Mouse (Mus musculus) heart, postnatal 14 days (tissue): ENCODE results near the gene Rhbdl1. TPM values are rescaled to one million over a fixed set of nuclear protein-coding genes. Genes with fewer than 3 reads are reported as not detected.
"Not testable (repeated sequence)": the region's sequence is repeated elsewhere in the genome, so short reads cannot be mapped to it uniquely, and the experiment has no call there.

Source experiments
- DNase-seq, 2 experiments: peaks; one replicate each; pipeline ENCODE4 v3.0.0; 2021 to 2022
- intact Hi-C: fragments of 180-260 bp; cut with DNase I; formaldehyde crosslinking; loops from one replicate; pipeline ENCODE4 v1.15.1; 2025
- total RNA-seq, 2 experiments: library from RNA; stranded (reverse); gene quantifications; 2 replicates each; pipeline ENCODE4 v1.2.3; 2021

Rhbdl1 gene
- total RNA-seq, 2 experiments from 2014 or later, result 2.5 to 3.1 TPM

GRCm38 (mm10) chr17:25829558-25830017 lies 7.5 kb downstream of the Rhbdl1 start:
- intact Hi-C loops, result no loop called here

GRCm38 (mm10) chr17:25828712-25829557 lies 8.2 kb downstream of the Rhbdl1 start, which contains the start of gene Jmjd8:
Gene Jmjd8, plus strand, starts transcription at chr17:25828867.
- intact Hi-C loops, result no loop called here

More at GRCm38 (mm10) chr17:25829558-25830017, 7.5 kb downstream of the Rhbdl1 start:
- DNase-seq, result no peak

GRCm38 (mm10) chr17:25828223-25828594 lies 8.9 kb downstream of the Rhbdl1 start:
- intact Hi-C loops, result no loop called here
- DNase-seq, result no peak

More at GRCm38 (mm10) chr17:25828712-25829557, 8.2 kb downstream of the Rhbdl1 start, which contains the start of gene Jmjd8:
- DNase-seq, result peak; percentile 74 to 79

GRCm38 (mm10) chr17:25827546-25828222 lies 9.4 kb downstream of the Rhbdl1 start:
- no peak for DNase-seq
- intact Hi-C loops, result no loop called here

- intact Hi-C loops, result no loop called here
- DNase-seq, result no peak
Measured at GRCm38 (mm10) chr17:25827011-25827410, 10.1 kb downstream of the Rhbdl1 start.

GRCm38 (mm10) chr17:25825984-25826570 lies 11.0 kb downstream of the Rhbdl1 start:
- no peak for DNase-seq
- intact Hi-C loops, result no loop called here

GRCm38 (mm10) chr17:25825311-25825710 lies 11.8 kb downstream of the Rhbdl1 start:
- DNase-seq, result no peak

GRCm38 (mm10) chr17:25824362-25825142 lies 12.5 kb downstream of the Rhbdl1 start:
- no peak for DNase-seq
- intact Hi-C loops, result no loop called here

More at GRCm38 (mm10) chr17:25825311-25825710, 11.8 kb downstream of the Rhbdl1 start:
- intact Hi-C loops, result no loop called here

GRCm38 (mm10) chr17:25823452-25823851 lies 13.6 kb downstream of the Rhbdl1 start, which contains the start of gene Wdr24:
Gene Wdr24, plus strand, starts transcription at chr17:25823627.
- DNase-seq, result peak; percentile 73 to 83
- intact Hi-C loops, result no loop called here

- intact Hi-C loops, result no loop called here
- no peak for DNase-seq
Measured at GRCm38 (mm10) chr17:25818851-25819780, 18.0 kb downstream of the Rhbdl1 start.

GRCm38 (mm10) chr17:25817662-25818061 lies 19.4 kb downstream of the Rhbdl1 start:
- intact Hi-C loops, result no loop called here
- no peak for DNase-seq

- intact Hi-C loops, result no loop called here
- DNase-seq, result peak; percentile 88 to 94
Measured at GRCm38 (mm10) chr17:25813471-25813870, 23.6 kb downstream of the Rhbdl1 start.

- intact Hi-C loops, result no loop called here
- no peak for DNase-seq
Measured at GRCm38 (mm10) chr17:25810890-25811289, 26.2 kb downstream of the Rhbdl1 start.

GRCm38 (mm10) chr17:25809606-25810340 lies 27.3 kb downstream of the Rhbdl1 start:
- no peak for DNase-seq
- intact Hi-C loops, result no loop called here

- peak; percentile 66 to 69 for DNase-seq
- intact Hi-C loops, result no loop called here
Measured at GRCm38 (mm10) chr17:25808789-25809605, 28.1 kb downstream of the Rhbdl1 start, which contains the start of gene Fbxl16. Gene Fbxl16, plus strand, starts transcription at chr17:25809085.

- intact Hi-C loops, result no loop called here
- no peak for DNase-seq
Measured at GRCm38 (mm10) chr17:25808028-25808427, 29.1 kb downstream of the Rhbdl1 start.

- intact Hi-C loops, result not testable (repeated sequence)
Measured at GRCm38 (mm10) chr17:25807452-25807851, 29.6 kb downstream of the Rhbdl1 start.

More at GRCm38 (mm10) chr17:25807452-25807851, 29.6 kb downstream of the Rhbdl1 start:
- DNase-seq, result not testable (repeated sequence)
